In genomic region chr5:133753461-133754160, GRCm38 (mm10) we compare ENCODE assay signal across 11 mouse cellular contexts.
A peak's percentile ranks its signal among the peaks of the same experiment; 100 is the strongest.
DNase-seq lines count a peak whose midpoint lies in the region; ATAC-seq lines count a peak whose summit lies in the region.
"Had no signal": no experiment of that assay in that cellular context is flagged by ENCODE, and none has a peak within 500 bp of the region (broad histone marks: within the 10 kb centered on the region; RNA-seq: fewer than 3 reads in every experiment).

No protein-coding gene starts in this region.

- no peak for DNase-seq in hindbrain, embryonic 11.5 days (ENCODE audit: low spot score)
- peak; percentile 26 for DNase-seq in right cerebral cortex, postnatal 4 days
- DNase-seq in right cerebral cortex, postnatal 36 days (ENCODE audit: low spot score in 2 of 2), result no peak
- DNase-seq in forebrain, embryonic 14.5 days (ENCODE audit: low spot score), result peak; percentile 80
- DNase-seq in heart, adult 18-20 months, result no peak
- DNase-seq in urinary bladder, postnatal 25 days (ENCODE audit: low spot score), result no peak
- no peak for DNase-seq in heart, postnatal 25 days (ENCODE audit: low spot score)
- DNase-seq: adrenal gland, adult 8-10 months; heart, postnatal 36 days had no signal

- H3K9me3 ChIP-seq in hindbrain, embryonic 15.5 days, result no peaks in the 10 kb centered on the region
- no peaks in the 10 kb centered on the region for H3K9me3 ChIP-seq in hindbrain, embryonic 11.5 days (ENCODE audit: control insufficient read depth, low read length)
- H3K9me3 ChIP-seq in forebrain, embryonic 14.5 days (replicated peaks; ENCODE audit: control insufficient read depth, low read length), result no peaks in the 10 kb centered on the region
- H3K9me3 ChIP-seq: limb, embryonic 12.5 days had no signal

- H3K27ac ChIP-seq in hindbrain, embryonic 15.5 days (replicated peaks), result peak overlapping the region; percentile 27; the same call in 1 of the 2 replicates
- no peak overlapping the region for H3K27ac ChIP-seq in hindbrain, embryonic 11.5 days (ENCODE audit: low read depth, low read length)
- peak overlapping the region; percentile 70 for H3K27ac ChIP-seq in forebrain, embryonic 14.5 days (ENCODE audit: low read depth, low read length)
- H3K27ac ChIP-seq: limb, embryonic 12.5 days had no signal

- no peak overlapping the region for H3K4me3 ChIP-seq in hindbrain, embryonic 15.5 days
- H3K4me3 ChIP-seq in hindbrain, embryonic 11.5 days (ENCODE audit: low read depth, low read length), result no peak overlapping the region
- H3K4me3 ChIP-seq in forebrain, embryonic 14.5 days (ENCODE audit: low read depth, low read length), result no peak overlapping the region
- H3K4me3 ChIP-seq: limb, embryonic 12.5 days had no signal

- WGBS in hindbrain, embryonic 15.5 days, result 38% methylated on average over 8 of the region's 8 CpGs
- 29% methylated on average over 8 of the region's 8 CpGs for WGBS in hindbrain, embryonic 11.5 days
- 38% methylated on average over 8 of the region's 8 CpGs for WGBS in forebrain, embryonic 14.5 days

- no peak overlapping the region for H3K4me2 ChIP-seq in hindbrain, embryonic 15.5 days
- H3K4me2 ChIP-seq in hindbrain, embryonic 11.5 days (replicated peaks; ENCODE audit: low read depth, low read length), result no peak overlapping the region
- no peak overlapping the region for H3K4me2 ChIP-seq in forebrain, embryonic 14.5 days (ENCODE audit: low read length)
- H3K4me2 ChIP-seq: limb, embryonic 12.5 days had no signal

- H3K27me3 ChIP-seq in hindbrain, embryonic 15.5 days, result no peaks in the 10 kb centered on the region
- no peaks in the 10 kb centered on the region for H3K27me3 ChIP-seq in hindbrain, embryonic 11.5 days (ENCODE audit: control insufficient read depth, insufficient read depth, low read length)
- H3K27me3 ChIP-seq in forebrain, embryonic 14.5 days (replicated peaks; ENCODE audit: control insufficient read depth, insufficient read depth, low read length), result no peaks in the 10 kb centered on the region
- H3K27me3 ChIP-seq: limb, embryonic 12.5 days had no signal

- no peak overlapping the region for H3K9ac ChIP-seq in hindbrain, embryonic 15.5 days
- H3K9ac ChIP-seq in hindbrain, embryonic 11.5 days (ENCODE audit: low read depth, low read length), result no peak overlapping the region
- no peak overlapping the region for H3K9ac ChIP-seq in forebrain, embryonic 14.5 days (ENCODE audit: low read length)
- H3K9ac ChIP-seq: limb, embryonic 12.5 days had no signal

- intact Hi-C loops in heart, postnatal 25 days (cut with DNase I), result no loop called here

- H3K36me3 ChIP-seq in hindbrain, embryonic 15.5 days, result no peaks in the 10 kb centered on the region
- H3K36me3 ChIP-seq in hindbrain, embryonic 11.5 days (ENCODE audit: control insufficient read depth, insufficient read depth, low read length), result no peaks in the 10 kb centered on the region
- no peaks in the 10 kb centered on the region for H3K36me3 ChIP-seq in forebrain, embryonic 14.5 days (ENCODE audit: control insufficient read depth, insufficient read depth, low read length)
- H3K36me3 ChIP-seq: limb, embryonic 12.5 days had no signal

- no peak for ATAC-seq in hindbrain, embryonic 15.5 days (ENCODE audit: low FRiP score, low read depth)
- ATAC-seq in hindbrain, embryonic 11.5 days (ENCODE audit: low FRiP score), result no peak
- ATAC-seq in forebrain, embryonic 14.5 days, result peak; percentile 61; the same call in 1 of the 2 replicates

- peaks cover 15% of the 10 kb centered on the region for H3K4me1 ChIP-seq in hindbrain, embryonic 15.5 days (replicated peaks)
- no peaks in the 10 kb centered on the region for H3K4me1 ChIP-seq in hindbrain, embryonic 11.5 days (replicated peaks; ENCODE audit: control insufficient read depth, insufficient read depth, low read length)
- peaks cover 9% of the 10 kb centered on the region for H3K4me1 ChIP-seq in forebrain, embryonic 14.5 days (ENCODE audit: control insufficient read depth, insufficient read depth, low read length)

Comparison
In these comparisons a context has a peak if more than half of its experiments do, and no peak if none do; other contexts are left out.
1. DNase-seq: peak in right cerebral cortex, postnatal 4 days (single experiment) and forebrain, embryonic 14.5 days (single experiment); none in hindbrain, embryonic 11.5 days (single experiment), right cerebral cortex, postnatal 36 days (0 of 2), heart, adult 18-20 months (0 of 2), urinary bladder, postnatal 25 days (single experiment) and heart, postnatal 25 days (single experiment).